Mouse (Mus musculus): Measurements from ENCODE around the gene Ndufb4.
"Not testable (repeated sequence)": the region's sequence is repeated elsewhere in the genome, so short reads cannot be mapped to it uniquely, and the experiment has no call there.

The Ndufb4 gene

DNA sequence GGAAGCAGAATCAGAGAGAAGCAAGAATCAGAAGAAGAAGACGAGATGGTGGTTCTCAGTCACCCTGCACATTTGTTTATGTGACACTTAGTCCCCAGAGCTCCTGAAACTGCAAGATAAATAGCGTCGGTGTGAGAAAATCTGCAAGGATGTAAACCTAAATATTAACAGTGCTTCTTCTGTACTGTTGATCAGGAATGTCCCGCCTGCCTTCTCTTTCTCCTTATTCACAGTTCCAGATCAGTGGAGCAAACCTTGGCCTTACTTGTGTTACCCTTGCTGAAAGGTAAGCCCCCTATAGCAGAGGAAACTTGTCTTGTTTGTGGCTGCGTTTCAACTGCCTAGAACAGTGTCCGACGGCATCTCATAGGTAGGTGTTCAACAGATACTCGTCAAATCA, 23.3 kb upstream of the Ndufb4 start:
- DNase-seq (ENCODE audit: low read depth), result no peak

DNA sequence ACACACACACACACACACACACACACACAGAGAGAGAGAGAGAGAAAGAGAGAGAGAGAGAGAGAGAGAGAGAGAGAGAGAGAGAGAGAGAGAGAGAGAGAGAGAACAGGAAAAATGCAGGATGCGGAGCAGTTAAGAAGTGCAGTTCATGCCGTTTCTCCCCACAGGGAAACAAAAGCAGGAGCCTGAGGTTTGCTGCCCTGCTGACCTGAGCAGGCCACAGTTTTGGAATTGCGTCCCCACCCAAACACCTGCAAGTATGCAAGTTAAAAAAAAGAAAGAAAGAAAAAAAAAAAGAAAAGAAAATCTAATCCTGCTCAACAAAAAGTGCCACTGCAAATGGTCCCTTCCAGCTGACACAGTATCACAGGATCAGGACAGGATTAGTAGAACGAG, 22.4 kb upstream of the Ndufb4 start:
- no peak for DNase-seq (ENCODE audit: low read depth)

DNA sequence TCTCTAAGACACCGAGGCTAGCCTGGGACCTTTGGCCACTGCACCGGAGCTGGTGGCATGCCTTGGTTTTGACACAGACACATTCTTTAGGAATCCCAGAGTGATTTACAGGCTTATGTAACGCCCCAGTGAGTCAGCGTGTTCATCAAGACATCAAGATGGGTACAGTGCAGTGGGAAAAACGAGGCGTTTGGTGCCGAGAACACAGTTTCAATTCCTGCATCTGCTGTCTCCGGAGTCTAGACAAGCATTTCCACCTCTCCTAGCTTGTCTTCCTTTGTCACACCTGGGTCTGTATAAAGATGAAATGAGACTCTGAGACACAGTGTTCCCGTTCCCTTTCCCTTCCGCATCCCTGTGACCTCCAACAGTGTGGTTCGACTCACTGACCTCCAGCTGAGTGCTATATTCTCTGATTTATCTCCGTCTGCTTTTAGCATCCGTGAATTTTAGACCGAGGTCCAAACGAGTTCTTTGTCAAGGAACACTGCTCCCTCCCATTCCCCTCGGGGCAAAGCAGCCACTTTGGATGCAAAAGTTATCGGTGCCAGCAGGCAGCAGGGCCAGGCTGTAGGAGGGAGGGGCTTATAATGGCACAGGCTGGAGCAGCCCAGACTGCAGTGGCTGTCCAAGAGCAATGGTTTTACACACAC, 21.9 kb upstream of the Ndufb4 start:
- DNase-seq (ENCODE audit: low read depth), result no peak

DNA sequence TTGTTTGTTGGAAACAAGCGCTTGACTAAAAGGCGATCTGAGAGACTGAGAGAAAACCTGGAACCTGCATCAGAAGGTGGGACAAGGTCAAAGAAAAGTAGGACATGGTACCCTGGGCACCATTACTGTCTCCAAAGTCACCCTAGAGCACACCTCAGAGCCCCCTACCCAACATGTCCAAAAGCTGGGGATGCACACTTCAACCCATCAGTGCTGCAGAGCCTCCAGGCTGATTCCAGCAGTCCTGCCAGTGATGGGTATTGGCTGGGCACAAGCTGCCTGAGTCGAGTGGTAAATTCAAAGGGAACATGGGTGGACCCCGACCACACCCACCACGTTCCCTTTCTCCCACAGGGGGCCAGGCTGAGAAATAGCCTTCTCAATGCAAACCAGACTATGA, 21.1 kb upstream of the Ndufb4 start:
- DNase-seq (ENCODE audit: low read depth), result no peak

DNA sequence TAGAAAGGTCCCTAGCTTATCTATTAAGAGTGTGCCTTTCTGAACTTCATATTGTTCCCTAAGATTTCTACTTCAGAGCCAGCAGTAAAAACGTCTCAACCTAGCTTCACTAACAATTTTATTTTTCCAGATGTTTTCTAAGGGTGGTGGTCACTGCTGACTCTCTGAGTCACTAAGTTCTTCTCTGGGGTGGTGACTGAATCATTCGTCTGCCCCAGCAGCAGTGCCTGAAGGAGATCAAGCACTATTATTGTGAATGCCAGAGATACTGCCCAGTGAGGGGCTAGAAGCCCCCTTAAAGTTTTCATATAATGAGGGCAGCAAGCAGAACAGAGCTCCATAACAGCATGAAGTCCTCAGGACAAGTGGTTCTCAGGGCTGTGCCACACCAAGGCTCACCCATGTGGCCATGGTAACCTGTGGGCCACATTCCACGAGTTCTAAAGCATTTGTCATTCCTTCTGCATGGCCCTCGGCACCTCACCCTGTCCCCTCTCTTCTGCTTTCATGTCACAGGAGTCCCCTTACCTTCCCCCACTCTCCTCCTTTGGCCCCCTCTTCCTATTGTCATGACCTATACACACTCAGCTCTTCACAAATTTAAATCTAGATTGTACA, 16.5 kb upstream of the Ndufb4 start:
- DNase-seq (ENCODE audit: low read depth), result no peak

DNA sequence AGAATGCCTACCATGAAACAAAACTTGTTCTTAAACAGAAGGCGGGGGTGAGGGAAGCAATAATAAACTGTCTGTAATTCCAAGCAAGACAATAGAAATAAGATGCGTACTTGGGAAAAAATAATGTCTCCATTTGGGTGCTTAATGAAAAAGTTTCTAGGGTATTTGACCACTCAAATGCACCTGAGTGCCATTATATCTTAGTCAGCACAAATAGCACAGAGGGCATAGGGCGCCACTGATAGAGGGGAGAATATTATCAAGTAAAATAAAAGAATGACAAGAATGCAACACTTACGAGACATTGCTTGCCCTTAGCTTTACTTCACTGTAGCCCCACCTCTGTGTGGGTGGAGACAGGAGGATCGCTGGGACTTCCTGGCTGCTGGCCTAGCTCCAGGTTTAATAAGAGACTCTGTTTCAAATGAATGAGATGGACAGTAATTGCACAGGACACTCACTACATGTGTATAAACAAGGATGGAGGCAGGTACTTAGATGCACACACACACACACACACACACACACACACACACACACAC, 11.2 kb upstream of the Ndufb4 start:
- no peak for DNase-seq (ENCODE audit: low read depth)

DNA sequence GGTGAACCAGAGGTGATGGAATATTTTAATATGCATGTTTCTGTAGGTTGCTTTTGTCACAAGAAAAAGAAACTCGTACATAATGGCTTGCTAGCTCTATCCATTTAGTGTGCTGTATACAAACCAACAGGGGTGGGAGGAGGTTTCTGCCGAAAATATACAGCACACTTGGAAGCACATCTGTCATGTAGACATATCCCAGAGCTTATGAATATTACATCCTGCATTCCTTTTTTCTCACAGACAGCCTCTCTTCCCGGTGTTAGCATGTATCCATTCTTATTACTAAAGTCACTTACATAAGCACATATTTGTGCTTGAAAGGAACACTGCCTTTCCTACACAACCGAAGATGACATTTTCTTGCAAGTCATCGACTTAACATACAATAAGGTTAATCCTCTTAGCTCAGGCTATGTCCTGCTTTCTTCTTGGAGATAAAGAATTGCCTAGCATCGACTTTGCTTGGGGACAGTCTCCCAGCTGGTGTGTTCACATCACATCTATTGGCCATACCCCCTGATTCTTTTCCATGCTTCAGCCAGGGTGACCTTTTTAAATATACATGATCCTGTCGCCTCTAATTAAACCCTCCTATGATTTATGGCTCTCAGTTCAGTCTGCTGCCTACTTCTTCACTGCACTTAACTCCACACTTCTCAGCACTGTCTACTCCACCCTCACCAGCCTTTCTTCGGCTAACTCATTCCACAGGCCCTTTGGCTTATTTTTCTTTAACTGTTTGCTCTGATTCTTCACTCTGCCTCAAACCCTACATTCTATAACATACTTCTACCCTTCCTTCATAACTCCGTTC, 9.6 kb upstream of the Ndufb4 start:
- DNase-seq (ENCODE audit: low read depth), result no peak

DNA sequence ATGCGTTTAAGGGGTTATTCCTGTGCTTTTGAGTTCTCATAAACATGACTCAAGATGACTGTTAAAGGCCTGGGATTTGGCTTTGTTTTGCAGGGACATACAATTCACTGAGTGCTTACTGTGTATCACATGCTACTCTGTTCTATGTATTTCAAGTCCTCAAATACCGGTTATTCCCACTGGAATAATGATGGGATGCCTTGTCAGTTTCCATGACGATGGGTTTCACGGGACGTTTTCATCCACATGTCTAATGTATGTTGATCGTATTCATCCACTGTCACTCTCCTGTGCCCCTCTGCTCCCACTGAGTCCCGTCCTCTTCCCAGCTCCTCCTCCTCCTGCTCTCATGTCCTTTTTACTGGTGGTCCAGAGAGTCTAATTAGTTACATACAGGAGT, 2.5 kb upstream of the Ndufb4 start:
- DNase-seq (ENCODE audit: low read depth), result no peak

DNA sequence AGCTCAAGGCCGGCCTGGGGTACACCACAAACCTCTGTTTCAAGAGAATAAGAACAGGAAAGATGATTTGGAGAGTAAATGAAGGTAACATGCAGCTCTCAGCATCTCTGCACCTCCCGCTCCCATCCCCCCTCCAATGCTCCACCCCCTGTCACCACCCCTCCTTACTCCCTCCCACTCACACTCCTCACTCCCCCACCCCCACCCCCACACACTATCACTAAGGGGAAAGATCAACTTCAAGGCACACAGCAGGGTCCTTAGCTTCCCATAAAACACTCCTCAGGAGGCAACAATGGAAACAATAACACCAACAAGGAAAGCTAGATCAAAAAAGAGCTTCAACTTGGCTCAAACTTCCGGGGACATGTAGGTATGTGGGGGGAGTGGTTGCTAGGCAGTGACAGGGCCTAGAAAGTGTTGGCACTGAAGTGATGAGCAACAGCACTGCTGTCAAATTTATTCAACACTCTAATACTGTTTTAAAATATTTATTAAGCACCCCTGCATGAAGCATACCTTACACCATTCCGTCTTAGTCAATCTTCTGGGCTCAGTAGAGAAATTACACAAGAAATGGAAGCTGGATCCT, 1.6 kb upstream of the Ndufb4 start:
- DNase-seq (ENCODE audit: low read depth), result no peak

DNA sequence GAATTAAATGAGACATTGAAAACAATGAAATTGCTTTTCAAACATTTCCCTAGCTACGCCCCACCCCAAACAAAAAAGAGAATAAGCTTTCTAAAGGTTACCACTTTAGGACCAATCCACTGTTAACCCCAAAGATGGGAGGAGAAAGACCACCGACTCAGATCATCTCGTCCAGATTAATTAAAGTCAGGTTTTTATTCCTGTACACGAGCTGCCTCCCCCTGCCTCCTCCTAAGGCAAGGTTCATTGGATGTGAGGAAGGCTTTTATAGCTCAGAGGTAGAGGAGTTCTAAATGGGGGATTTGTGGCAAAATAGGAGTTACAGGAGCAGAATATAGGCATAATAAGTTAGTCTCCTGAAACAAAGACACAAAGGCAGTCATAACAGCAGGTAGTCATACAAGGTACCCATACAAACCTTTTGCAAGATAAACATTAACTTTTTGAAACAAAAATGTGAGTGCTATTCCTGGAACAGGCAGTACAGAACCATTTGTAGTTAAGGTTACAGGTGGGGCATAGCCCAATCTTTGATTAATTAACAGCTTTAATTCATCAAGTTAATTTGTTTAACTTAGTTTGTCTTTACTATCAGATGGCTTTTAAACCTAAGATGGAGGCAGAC, 690 bp upstream of the Ndufb4 start:
- no peak for DNase-seq (ENCODE audit: low read depth)

DNA sequence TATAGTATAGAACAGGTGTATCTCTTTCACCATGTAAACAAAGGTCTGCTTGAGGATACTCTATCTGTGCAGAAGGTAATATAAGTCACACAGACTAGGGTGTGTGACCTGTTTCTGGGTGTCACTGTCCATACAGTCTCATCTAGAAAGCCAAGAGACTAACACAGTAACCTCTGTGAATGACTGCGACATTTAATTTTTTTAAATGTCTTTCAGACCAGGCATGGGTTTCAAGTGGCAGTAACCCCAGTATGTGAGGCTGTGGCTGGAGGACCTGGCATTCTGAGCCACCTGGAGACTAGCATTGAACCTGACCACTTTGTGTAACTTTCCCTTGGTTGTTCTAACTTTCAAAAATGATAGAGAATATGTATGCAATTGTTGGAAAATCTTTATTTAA, 1.2 kb downstream of the Ndufb4 start:
- DNase-seq (ENCODE audit: low read depth), result peak; percentile 10

DNA sequence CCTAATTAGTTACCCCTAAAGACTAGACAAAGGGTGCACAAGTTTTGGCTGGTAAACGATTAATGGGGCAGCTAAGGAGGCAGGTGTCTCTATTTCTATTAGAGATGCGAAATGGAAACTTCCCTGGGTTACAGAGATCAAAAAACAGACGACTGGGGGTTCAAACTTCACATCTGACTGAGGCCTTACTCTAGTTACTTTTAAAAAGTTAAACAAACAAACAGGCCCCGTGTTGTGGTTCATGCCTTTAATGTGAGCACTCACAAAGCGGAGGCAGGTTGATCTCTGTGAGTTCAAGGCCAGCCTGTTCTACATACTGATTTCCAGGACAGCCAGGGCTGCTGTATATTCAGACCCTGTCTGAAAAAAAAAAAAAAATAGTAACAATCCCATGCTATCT, 1.6 kb downstream of the Ndufb4 start:
- DNase-seq (ENCODE audit: low read depth), result no peak

DNA sequence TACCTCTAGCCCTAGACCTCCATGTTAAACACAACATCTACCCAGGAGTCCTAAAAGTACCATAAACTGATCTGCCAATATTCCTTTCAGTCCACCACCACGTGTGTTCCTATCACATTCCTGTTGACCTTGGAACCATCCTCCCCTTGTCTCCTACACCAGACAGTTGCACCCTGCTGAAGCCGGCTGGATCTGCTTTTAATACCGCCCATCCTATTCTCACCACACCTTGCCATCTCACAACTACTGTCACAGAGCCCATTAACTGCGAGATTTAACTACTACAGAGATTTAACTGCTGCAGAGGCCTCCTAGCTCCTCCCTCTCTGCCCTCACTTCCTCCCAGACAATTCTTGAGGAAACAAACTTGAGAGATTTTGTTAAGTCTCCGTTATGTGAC, 2.8 kb downstream of the Ndufb4 start:
- DNase-seq (ENCODE audit: low read depth), result peak; percentile 20

DNA sequence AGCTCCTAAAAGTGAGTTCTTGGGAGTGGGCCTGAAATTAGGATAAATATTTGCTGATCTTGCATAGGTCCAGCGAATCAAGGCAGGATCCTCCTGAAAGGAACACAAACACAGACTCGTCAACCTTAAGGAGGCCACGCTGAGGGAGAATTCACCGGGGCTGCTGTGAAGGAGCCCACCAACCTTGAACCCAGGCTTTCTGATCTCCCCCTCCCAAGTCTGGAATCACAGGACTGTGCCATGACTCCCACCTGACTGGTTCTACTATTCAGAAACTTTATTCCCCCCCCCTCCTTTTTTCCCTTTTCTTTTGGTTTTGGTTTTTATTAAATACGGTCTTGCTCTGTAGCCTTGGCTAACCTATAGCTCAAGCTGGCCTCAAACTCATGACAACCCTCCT, 5.2 kb downstream of the Ndufb4 start:
- no peak for DNase-seq (ENCODE audit: low read depth)

DNA sequence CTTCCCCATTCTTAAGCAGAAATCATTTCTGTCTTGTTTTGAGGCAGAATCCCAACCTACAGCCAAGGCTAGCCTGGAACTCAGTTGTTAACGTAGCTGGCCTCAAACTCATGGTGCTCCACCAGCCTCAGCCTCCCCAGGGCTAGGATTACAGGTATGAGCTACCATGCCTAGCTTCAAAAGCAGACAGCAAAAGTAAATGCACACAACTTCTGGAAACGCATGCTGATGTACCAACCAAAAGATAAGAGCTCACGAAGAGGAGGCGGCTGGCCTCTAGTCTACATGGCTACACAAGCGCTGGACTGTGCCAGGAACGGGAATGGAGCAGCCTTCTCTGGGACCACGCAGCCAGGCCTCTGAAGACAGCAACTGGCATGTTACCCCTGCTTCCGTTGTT, 6.3 kb downstream of the Ndufb4 start:
- no peak for DNase-seq (ENCODE audit: low read depth)

DNA sequence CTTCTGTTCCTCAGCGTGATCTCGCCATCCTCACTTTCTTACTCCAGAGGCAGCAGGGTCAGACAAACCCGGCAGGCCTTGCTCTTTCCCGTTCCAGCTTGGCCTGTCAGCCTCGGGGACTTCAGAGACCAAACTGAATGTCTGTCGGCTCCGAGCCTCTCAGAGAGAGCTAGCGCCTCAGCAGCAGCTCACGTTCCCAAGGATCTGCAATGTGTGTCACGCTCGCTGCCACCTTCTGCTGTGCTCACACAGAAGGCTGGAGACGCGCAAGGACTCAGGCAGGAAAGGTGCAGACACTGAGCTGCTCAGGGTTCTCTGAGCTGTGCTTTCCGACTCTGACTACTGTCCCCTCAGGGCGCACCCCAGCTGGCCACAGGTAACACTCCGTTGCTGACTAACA, 7.2 kb downstream of the Ndufb4 start:
- no peak for DNase-seq (ENCODE audit: low read depth)

DNA sequence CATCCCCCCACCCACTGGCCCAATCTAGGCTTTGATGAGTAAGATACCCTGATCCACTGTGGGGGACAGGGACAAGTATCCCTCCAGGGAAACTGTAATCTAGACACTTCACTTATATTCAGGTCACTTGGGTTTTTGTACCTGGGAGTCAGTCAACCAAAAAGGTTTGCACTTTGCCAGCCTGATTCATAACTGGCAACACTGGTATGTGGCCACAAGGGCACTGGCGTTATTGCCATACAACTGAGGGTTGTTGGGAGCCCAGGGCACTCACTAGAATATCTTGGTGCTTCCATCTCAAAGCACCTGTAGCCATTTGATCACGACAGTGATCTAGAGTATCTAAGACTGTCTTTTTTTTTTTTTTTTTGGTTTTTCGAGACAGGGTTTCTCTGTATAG, 8.5 kb downstream of the Ndufb4 start:
- no peak for DNase-seq (ENCODE audit: low read depth)

DNA sequence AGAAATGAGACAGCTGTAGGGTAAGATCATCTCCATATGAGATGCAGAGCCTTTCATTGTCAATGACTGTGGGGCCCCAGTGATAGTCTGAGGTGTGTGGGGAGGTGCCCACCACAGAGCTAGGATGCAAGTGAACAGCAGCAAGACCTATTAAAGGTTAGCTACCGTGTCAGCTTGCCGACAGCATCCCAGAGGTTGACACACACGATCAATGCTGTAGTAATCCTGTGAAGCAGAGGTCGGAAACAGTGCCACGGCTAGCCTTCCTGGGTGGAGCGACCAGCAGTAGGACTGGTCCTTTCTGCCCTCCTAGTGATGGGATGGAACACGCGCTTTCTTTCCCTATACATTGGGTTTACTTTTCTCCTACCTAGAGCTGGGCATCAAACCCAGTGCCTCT, 9.0 kb downstream of the Ndufb4 start:
- no peak for DNase-seq (ENCODE audit: low read depth)

DNA sequence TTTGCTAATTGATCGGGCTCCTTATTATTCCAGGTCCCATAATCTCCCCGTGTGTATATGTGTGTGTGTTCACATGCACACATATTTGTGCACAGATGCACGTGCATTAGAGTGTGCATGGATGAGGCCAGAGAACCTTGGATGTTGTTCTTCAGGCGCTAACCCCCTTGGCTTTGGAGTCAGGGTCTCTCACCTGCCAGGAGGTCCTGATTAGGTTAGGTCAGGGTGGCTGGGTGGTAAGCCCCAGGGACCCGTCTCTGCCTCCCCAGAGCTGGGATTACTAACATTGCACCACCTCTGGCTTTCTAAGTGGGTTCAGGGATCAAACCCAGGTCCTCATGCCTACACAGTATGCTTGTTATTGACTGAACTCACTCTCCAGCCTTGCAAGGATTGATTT, 9.8 kb downstream of the Ndufb4 start:
- no peak for DNase-seq (ENCODE audit: low read depth)

DNA sequence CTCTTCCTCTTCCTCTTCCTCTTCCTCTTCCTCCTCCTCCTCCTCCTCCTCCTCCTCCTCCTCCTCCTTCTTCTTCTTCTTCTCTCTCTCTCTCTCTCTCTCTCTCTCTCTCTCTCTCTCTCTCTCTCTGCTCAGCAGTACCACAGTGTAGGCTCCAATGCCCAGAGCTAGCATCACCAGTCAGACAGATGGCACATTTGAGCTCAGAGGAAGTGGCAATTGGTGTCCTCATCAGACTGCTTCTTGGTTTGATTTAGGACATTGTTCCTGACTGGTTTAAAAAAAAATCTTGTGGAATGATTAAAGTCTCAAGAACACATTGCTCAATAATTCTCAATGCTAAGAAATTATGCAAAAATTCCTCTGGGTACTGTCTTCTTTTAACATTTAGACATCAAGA, 13.7 kb downstream of the Ndufb4 start:
- DNase-seq (ENCODE audit: low read depth), result not testable (repeated sequence)

DNA sequence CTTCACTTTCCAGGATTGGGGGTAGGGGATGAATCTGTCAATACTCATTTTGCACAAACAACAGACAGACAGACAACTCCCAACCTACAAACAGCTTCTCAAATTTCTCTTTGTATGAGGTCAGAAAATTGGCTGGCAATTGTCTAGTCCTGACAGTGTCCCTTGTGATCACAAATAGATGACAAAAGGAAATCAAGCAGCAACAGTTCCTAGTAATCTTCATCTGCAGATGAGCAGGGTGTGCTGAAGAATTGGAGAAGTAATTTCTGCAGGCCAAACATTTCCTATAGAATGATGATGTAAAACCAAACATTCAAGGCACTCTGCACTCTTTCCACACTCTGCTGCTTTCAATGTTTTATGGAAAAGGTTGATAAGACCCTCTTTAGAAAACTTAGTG, 16.5 kb downstream of the Ndufb4 start:
- no peak for DNase-seq (ENCODE audit: low read depth)

DNA sequence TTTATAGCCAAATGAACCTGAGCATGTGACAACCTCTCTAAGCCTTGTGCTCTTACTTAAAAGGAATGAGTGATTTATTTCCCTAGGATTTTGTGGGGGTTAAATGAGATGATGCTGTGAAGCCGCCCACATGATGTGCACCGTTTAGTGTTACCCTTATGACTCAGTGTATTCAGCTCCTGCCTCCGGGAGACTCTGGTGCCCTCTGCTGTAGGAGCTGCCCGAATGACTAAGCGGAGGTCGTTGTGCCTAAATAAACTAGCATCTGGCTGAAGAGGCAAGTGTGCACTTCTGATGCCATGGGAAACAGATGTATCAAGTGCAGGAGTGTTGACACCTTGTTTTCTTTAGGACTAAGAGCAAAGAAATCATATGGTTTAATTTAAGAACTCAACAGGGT, 18.1 kb downstream of the Ndufb4 start:
- DNase-seq (ENCODE audit: low read depth), result no peak
